Mouse (Mus musculus) lung, postnatal 10 days (tissue): Measurements from ENCODE around the gene Peli2.

Source experiments
- DNase-seq: peaks from one replicate; pipeline ENCODE4 v3.0.0; 2021

Gene Peli2

DNA sequence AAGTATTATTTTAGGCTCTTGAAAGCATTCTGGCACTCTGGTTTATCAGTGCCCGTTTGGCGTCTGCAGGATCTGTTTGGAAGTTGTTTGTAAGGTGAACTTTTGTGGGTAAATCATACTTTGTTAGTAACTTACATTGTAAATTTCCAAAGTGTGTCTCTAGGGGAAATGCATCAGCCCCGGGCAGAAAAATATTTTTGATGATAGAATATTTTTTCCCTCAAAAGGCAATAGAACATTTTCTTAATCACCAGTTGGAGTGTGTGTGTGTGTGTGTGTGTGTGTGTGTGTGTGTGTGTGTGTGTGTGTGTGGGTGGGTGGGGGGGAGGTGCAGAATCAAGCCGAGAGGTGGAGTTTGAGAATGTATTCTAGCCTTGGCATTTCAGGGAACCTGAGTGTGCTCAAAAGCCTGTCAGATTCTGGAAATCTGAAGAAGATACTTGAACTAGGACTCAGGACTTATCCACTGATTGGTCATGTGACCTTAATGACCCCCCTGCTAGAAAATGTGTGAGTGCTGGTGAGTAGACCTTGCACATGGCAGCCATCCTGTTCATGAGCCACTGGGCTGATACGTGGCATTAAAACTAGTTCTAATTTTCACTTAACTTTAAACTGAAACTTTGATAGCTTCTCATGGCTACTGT lies 33.4 kb downstream of the Peli2 start:
- no peak for DNase-seq

GRCm38 (mm10) chr14:48154641-48155040 lies 34.0 kb downstream of the Peli2 start:
- DNase-seq, result no peak

- no peak for DNase-seq
Observed at GRCm38 (mm10) chr14:48155153-48155552, 34.5 kb downstream of the Peli2 start.

- DNase-seq, result no peak
Observed at GRCm38 (mm10) chr14:48157085-48157484, 36.5 kb downstream of the Peli2 start.

- no peak for DNase-seq
Observed at GRCm38 (mm10) chr14:48157835-48158234, 37.2 kb downstream of the Peli2 start.

DNA sequence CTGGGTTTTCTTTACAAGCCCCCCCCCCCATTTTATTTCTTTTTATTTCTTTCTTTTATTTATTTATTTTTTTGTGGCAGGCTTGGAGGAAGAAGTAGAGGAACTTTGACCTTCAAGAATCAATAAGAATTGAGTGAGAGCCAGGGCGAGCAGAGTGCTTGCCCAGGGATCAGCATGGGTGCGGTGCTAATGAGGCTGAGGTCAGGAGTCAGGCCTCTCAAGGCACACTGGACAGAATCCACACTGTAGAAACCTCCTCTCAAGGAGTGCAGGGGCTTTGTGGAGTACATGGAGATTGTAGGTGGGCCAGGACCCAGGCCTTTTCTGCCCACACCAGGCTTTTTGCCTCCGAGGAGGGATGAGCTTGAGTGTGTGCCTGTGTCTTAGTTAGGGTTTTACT lies 38.8 kb downstream of the Peli2 start:
- no peak for DNase-seq

- DNase-seq, result no peak
Observed at GRCm38 (mm10) chr14:48162446-48162845, 41.8 kb downstream of the Peli2 start.

GRCm38 (mm10) chr14:48164917-48165316 lies 44.3 kb downstream of the Peli2 start:
- DNase-seq, result no peak

GRCm38 (mm10) chr14:48166396-48166795 lies 45.8 kb downstream of the Peli2 start:
- peak; percentile 29 for DNase-seq

DNA sequence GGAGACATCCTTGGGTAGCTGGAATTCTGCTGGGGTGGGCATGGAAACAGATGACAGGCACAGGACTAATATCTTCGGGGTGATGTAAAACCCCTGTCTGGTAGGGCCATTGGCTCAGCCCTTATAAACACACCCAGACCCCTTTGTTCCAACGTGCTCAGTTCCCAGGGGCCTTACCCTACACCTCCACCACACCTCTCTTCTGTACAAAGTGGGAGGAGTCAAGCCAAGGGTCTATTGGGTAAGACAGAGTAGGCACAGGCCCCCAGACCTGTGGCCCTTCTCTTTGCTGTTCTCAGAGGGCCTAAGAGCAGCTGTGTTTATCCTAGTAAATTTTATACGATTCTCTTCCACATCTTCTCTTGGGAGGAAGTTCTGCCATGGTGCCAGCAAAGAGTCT lies 46.4 kb downstream of the Peli2 start:
- no peak for DNase-seq

- no peak for DNase-seq
Observed at GRCm38 (mm10) chr14:48168116-48168515, 47.5 kb downstream of the Peli2 start.

DNA sequence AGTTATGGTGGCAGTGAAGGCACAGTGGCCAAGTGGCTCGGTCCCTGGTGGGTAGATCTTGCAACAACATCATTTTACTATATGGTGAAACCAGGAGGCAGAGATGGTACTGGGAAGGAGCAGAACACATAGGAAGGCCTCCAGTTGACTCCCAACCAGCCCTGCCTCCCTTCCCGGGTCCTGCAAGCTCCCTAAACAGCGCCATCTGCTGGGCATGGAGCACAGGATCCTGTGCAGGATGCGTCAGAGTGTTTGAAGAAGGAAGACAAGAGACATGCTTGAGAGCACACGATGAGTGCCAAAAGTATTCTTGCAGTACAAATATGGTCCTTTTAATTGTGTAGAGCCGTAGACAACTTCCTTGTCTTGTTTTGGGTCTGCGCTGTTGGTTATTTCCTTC lies 49.3 kb downstream of the Peli2 start:
- DNase-seq, result peak; percentile 80

DNA sequence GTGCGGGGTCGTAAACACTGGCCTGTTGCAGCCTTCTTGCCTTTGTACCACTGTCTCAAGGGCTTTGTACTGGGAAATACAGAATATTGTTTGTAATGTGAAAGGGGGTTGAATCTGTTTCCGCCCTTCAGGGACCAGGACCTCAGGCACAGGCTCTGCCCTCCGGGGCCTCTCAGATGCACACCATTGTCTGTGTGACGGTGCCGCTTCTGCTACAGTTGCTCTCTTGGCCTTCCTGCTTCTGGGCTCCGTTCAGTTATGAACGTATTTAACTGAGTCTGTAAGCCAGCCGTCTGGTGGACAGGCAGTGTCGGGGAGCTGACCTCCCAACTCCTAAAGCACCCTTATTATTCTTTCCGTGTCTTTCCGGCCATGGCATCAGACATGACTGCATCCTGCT lies 50.6 kb downstream of the Peli2 start:
- no peak for DNase-seq

- DNase-seq, result peak; percentile 83
Observed at GRCm38 (mm10) chr14:48172026-48172425, 51.4 kb downstream of the Peli2 start.

- DNase-seq, result peak; percentile 22
Observed at GRCm38 (mm10) chr14:48172876-48173275, 52.3 kb downstream of the Peli2 start.

DNA sequence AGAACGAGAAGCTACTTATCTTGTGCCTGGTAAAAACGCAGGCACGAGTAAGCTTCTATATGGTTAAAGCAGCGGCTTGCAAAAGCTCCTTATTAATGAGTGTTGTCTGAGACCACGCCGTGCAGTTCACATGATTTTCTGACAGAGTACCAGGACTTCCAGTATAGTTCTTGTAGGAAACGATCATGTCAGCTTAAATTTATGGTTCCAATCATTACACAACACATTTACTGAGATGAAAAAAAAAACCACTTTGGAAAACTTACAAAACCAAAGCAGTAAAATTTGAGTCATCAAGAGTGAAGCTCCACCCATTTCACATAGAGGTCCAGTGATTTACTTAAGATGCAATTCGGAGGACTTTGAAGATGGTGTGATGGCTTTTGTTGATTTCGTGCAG lies 53.2 kb downstream of the Peli2 start:
- DNase-seq, result no peak

GRCm38 (mm10) chr14:48174356-48174755 lies 53.7 kb downstream of the Peli2 start:
- no peak for DNase-seq

DNA sequence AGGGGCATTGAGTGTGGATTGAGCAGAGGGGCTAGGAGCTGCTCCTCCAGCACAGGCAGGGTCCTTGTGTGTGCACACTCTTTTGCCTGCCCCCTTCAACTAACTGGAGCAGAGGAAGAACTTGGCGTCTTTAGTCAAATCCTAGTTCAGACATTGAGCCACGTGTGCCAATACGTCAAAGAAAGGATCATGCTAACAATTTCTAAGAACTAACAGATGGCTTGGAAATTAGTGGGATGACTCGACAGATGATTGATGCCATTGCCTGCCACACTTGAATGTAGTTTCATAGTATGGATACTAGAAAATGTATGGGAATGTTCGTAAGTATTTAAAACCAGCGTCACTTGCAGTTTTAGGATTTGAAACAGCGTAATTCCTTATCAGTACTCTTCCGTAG lies 54.5 kb downstream of the Peli2 start:
- no peak for DNase-seq

DNA sequence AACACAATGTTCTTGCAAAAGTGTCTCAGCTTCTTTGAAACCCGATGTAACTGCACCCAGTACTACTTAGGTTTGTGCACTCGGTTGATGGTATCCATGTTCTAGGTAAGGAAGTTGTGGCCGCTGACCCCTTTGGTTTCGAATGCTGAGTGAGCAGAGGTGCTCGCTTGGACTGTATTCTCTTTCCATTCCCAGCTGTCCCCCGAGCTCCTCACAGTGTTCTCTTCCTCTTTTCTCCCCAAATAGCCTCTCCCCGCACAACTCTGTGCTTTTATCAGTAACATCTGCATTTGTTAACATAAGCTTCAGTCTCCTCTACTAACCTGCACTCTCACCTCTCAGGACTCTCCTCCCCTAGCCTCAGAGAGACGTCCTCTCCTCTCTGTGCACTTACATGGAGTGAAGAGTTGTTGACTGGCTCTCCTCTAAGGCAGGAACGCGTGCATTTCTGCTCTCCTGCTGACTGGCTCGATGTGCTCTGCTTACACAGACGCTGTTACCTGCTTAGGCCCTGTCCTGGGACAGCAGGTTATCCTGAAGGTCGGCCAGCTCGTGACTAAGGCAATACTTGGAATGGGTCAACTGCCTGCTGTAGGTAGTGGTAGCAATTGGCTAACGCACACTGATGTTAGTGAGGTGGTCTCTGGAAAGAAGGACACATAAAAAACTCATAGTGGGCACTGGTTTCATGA lies 57.8 kb downstream of the Peli2 start:
- no peak for DNase-seq

- no peak for DNase-seq
Observed at GRCm38 (mm10) chr14:48179021-48179420, 58.4 kb downstream of the Peli2 start.

DNA sequence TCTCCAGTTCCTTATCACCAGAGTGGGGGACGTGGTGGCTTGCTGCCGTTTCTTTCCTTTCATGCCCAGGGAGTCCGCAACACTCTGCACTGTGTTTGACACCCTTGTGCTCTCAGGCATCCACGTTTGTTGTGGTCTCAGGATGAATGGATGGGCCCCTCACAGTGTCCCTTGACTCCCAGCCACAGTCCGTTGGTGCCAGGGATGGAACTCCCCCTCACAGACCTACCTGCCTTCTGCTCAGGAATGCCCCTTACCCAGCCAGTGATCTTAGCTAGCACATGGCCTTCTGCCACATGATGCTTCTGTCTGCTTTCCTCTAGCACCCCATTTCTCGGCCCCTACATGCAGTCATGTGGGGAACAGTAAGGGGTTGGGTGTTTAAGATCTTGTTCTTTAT lies 65.7 kb downstream of the Peli2 start:
- no peak for DNase-seq

- no peak for DNase-seq
Observed at GRCm38 (mm10) chr14:48187100-48187499, 66.5 kb downstream of the Peli2 start.

DNA sequence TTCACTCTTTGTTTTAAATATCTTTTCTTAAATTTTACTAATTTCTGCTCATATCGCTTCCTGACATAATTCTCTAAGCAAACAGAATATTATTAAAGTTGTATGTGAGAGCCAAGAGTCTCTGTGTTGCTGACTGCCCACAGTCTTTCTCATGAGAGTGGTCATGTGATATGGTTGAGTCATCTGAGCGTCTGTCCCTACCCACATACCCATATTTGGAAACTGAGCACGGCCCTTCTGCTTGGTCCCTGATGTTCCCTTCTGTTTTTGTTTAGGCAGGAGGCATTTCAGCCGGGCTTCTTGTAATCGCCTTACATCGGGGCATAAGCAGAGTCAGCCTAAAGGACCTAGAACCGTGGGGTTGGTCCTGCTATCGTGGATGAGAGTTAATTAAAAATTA lies 68.7 kb downstream of the Peli2 start:
- DNase-seq, result peak; percentile 33

DNA sequence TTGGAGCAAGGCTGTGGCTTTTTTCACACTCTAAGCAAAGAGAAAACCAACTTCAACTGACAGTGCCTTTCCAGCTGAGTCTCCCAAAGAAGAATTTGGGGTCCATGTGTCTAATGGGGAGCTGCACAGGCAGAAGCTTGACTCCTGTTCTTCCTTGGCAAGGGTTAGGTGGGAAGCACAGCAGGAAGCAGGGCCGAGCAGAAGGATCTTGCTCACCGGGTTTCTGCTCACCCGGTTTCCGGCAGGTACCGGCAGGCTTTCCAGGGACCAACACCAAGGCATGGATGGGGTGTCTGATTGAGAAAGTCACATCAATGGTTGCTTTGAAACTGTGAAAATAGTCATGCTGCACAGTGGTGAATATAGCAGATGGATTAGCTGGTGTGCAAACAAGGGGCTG lies 70.3 kb downstream of the Peli2 start:
- no peak for DNase-seq

GRCm38 (mm10) chr14:48191925-48192324 lies 71.3 kb downstream of the Peli2 start:
- DNase-seq, result peak; percentile 36
